Comparison of ENCODE assay signal across 18 mouse cellular contexts in genomic region chr5:22589370-22589966, GRCm38 (mm10). TPM values are rescaled to one million over a fixed set of nuclear protein-coding genes. Genes with fewer than 3 reads are reported as not detected.
A peak's percentile ranks its signal among the peaks of the same experiment; 100 is the strongest.
DNase-seq lines count a peak whose midpoint lies in the region; ATAC-seq lines count a peak whose summit lies in the region.
"Had no signal": no experiment of that assay in that cellular context is flagged by ENCODE, and none has a peak within 500 bp of the region (broad histone marks: within the 10 kb centered on the region; RNA-seq: fewer than 3 reads in every experiment).

No protein-coding gene starts in this region.

- no peaks in the 10 kb centered on the region for H3K36me3 ChIP-seq in intestine, embryonic 14.5 days (ENCODE audit: control insufficient read depth, insufficient read depth, low read length)
- H3K36me3 ChIP-seq in stomach, embryonic 16.5 days (ENCODE audit: control insufficient read depth, insufficient read depth, low read length), result no peaks in the 10 kb centered on the region
- H3K36me3 ChIP-seq in forebrain, embryonic 13.5 days (ENCODE audit: poor library complexity, severe bottlenecking), result no peaks in the 10 kb centered on the region
- H3K36me3 ChIP-seq: embryonic facial prominence, embryonic 10.5 days; heart, embryonic 10.5 days; hindbrain, embryonic 13.5 days; liver, embryonic 15.5 days; neural tube, embryonic 13.5 days had no signal

- no peaks in the 10 kb centered on the region for H3K27me3 ChIP-seq in intestine, embryonic 14.5 days (replicated peaks; ENCODE audit: control insufficient read depth, insufficient read depth, low read length)
- H3K27me3 ChIP-seq in stomach, embryonic 16.5 days (ENCODE audit: control insufficient read depth, insufficient read depth, low read length), result no peaks in the 10 kb centered on the region
- no peaks in the 10 kb centered on the region for H3K27me3 ChIP-seq in forebrain, embryonic 13.5 days
- H3K27me3 ChIP-seq: hindbrain, embryonic 13.5 days; liver, embryonic 15.5 days; neural tube, embryonic 13.5 days had no signal

- H3K27ac ChIP-seq in intestine, embryonic 14.5 days (ENCODE audit: low read depth), result no peak overlapping the region
- H3K27ac ChIP-seq in stomach, embryonic 16.5 days (ENCODE audit: low read length), result no peak overlapping the region
- no peak overlapping the region for H3K27ac ChIP-seq in forebrain, embryonic 13.5 days
- H3K27ac ChIP-seq: embryonic facial prominence, embryonic 10.5 days; heart, embryonic 10.5 days; hindbrain, embryonic 13.5 days; liver, embryonic 15.5 days; neural tube, embryonic 13.5 days had no signal

- 67% methylated on average over 1 of the region's 1 CpGs for WGBS in intestine, embryonic 14.5 days
- 71% methylated on average over 1 of the region's 1 CpGs for WGBS in stomach, embryonic 16.5 days
- WGBS in forebrain, embryonic 13.5 days, result 82% methylated on average over 1 of the region's 1 CpGs

- H3K9ac ChIP-seq in intestine, embryonic 14.5 days (ENCODE audit: low read length), result no peak overlapping the region
- no peak overlapping the region for H3K9ac ChIP-seq in stomach, embryonic 16.5 days (ENCODE audit: low read length)
- H3K9ac ChIP-seq in forebrain, embryonic 13.5 days, result no peak overlapping the region
- H3K9ac ChIP-seq: hindbrain, embryonic 13.5 days; liver, embryonic 15.5 days; neural tube, embryonic 13.5 days had no signal

- H3K9me3 ChIP-seq in intestine, embryonic 14.5 days (ENCODE audit: control insufficient read depth, low read length), result no peaks in the 10 kb centered on the region
- no peaks in the 10 kb centered on the region for H3K9me3 ChIP-seq in stomach, embryonic 16.5 days (replicated peaks; ENCODE audit: control insufficient read depth, low read length)
- no peaks in the 10 kb centered on the region for H3K9me3 ChIP-seq in forebrain, embryonic 13.5 days (replicated peaks)
- H3K9me3 ChIP-seq: embryonic facial prominence, embryonic 10.5 days; heart, embryonic 10.5 days; hindbrain, embryonic 13.5 days; liver, embryonic 15.5 days; neural tube, embryonic 13.5 days had no signal

- H3K4me1 ChIP-seq in intestine, embryonic 14.5 days (replicated peaks; ENCODE audit: control insufficient read depth, insufficient read depth, low read length), result no peaks in the 10 kb centered on the region
- H3K4me1 ChIP-seq in stomach, embryonic 16.5 days (ENCODE audit: control insufficient read depth, insufficient read depth, low read length), result no peaks in the 10 kb centered on the region
- H3K4me1 ChIP-seq in forebrain, embryonic 13.5 days, result no peaks in the 10 kb centered on the region
- H3K4me1 ChIP-seq: embryonic facial prominence, embryonic 10.5 days; heart, embryonic 10.5 days; hindbrain, embryonic 13.5 days; liver, embryonic 15.5 days; neural tube, embryonic 13.5 days had no signal

- 0 out of 2 replicates have a peak, but pooled peaks have one; percentile 43 for ATAC-seq in intestine, embryonic 14.5 days (replicated peaks; ENCODE audit: low FRiP score, low TSS enrichment, low read depth)
- peak; percentile 53 for ATAC-seq in stomach, embryonic 16.5 days (ENCODE audit: insufficient read depth, low FRiP score)
- ATAC-seq in forebrain, embryonic 13.5 days, result no peak
- ATAC-seq: forebrain, embryonic 14.5 days had no signal

- no peak overlapping the region for H3K4me3 ChIP-seq in intestine, embryonic 14.5 days (ENCODE audit: low read depth, low read length)
- no peak overlapping the region for H3K4me3 ChIP-seq in stomach, embryonic 16.5 days (replicated peaks; ENCODE audit: low read length)
- H3K4me3 ChIP-seq in forebrain, embryonic 13.5 days, result no peak overlapping the region
- H3K4me3 ChIP-seq: embryonic facial prominence, embryonic 10.5 days; heart, embryonic 10.5 days; hindbrain, embryonic 13.5 days; liver, embryonic 15.5 days; neural tube, embryonic 13.5 days had no signal

- peak; percentile 17 to 67 for DNase-seq in adrenal gland, adult (ENCODE audit: inconsistent age in 2 of 2, low spot score in 1 of 2)
- DNase-seq in adrenal gland, postnatal 4 days (ENCODE audit: low spot score in 2 of 2), result no peak
- peak; percentile 49 for DNase-seq in kidney, adult 9 months
- no peak for DNase-seq in kidney, postnatal 4 days
- no peak for DNase-seq in intestine, embryonic 14.5 days (ENCODE audit: low spot score)
- DNase-seq in layer of hippocampus, adult 18-20 months (ENCODE audit: low spot score in 2 of 2), result no peak
- DNase-seq: cerebellum, adult 11-12 months; cerebellum, postnatal 36 days; heart, postnatal 10 days; thymus, postnatal 25 days had no signal

- no peak overlapping the region for H3K4me2 ChIP-seq in intestine, embryonic 14.5 days (ENCODE audit: low read length)
- no peak overlapping the region for H3K4me2 ChIP-seq in stomach, embryonic 16.5 days (ENCODE audit: low read depth, low read length)
- no peak overlapping the region for H3K4me2 ChIP-seq in forebrain, embryonic 13.5 days
- H3K4me2 ChIP-seq: hindbrain, embryonic 13.5 days; liver, embryonic 15.5 days; neural tube, embryonic 13.5 days had no signal

RNA-seq across cellular contexts. Expression of gene Orc5, which starts 39.2 kb away (rescaled TPM):
- total RNA-seq in adrenal gland, postnatal 4 days (2021), result 10 to 100 TPM; 25.4 TPM
- polyA plus RNA-seq in intestine, embryonic 14.5 days (2014; fragmentation: Nextera tagmentation; extraction: Ambion mirVana), result 42.4 and 43.4 TPM in 2 replicates
- polyA plus RNA-seq in stomach, embryonic 16.5 days (2015; fragmentation: Nextera tagmentation; extraction: Ambion mirVana), result 34.2 and 36.8 TPM in 2 replicates
- 10 to 100 TPM; 19.7 to 20.6 TPM for total RNA-seq in layer of hippocampus, adult 18-20 months (2021)
- 37.9 and 42.1 TPM in 2 replicates for polyA plus RNA-seq in forebrain, embryonic 13.5 days (2015; fragmentation: Nextera tagmentation; extraction: Ambion mirVana)

Comparison
In these comparisons a context has a peak if more than half of its experiments do, and no peak if none do; other contexts are left out.
1. DNase-seq: peak in adrenal gland, adult (2 of 2) and kidney, adult 9 months (single experiment); none in adrenal gland, postnatal 4 days (0 of 2), kidney, postnatal 4 days (0 of 2), intestine, embryonic 14.5 days (single experiment) and layer of hippocampus, adult 18-20 months (0 of 2).